ENCODE assay signal across 9 mouse cellular contexts in genomic region chr4:57143026-57143937, GRCm38 (mm10). TPM values are rescaled to one million over a fixed set of nuclear protein-coding genes. Genes with fewer than 3 reads are reported as not detected.
DNase-seq lines count a peak whose midpoint lies in the region; ATAC-seq lines count a peak whose summit lies in the region.
"Had no signal": no experiment of that assay in that cellular context is flagged by ENCODE, and none has a peak within 500 bp of the region (broad histone marks: within the 10 kb centered on the region; RNA-seq: fewer than 3 reads in every experiment).

Gene Epb41l4b, minus strand, starts transcription at chr4:57143437.

- under 1% methylated on average over 80 of the region's 142 CpGs for WGBS in forebrain, embryonic 16.5 days
- WGBS in large intestine, adult 2 months, result 7% methylated on average over 122 of the region's 142 CpGs

- H3K4me3 ChIP-seq in forebrain, embryonic 16.5 days (replicated peaks; ENCODE audit: low read length), result peak within 1 kb of the TSS; percentile 51

- H3K4me2 ChIP-seq in forebrain, embryonic 16.5 days (ENCODE audit: low read length), result peak within 1 kb of the TSS; percentile 63

- peak within 1 kb of the TSS; percentile 59 for H3K9ac ChIP-seq in forebrain, embryonic 16.5 days (replicated peaks; ENCODE audit: low read depth, low read length)

- H3K27ac ChIP-seq in forebrain, embryonic 16.5 days (ENCODE audit: low read length), result no peak within 1 kb of the TSS

- DNase-seq in heart, postnatal 14 days, result peak; percentile 86 to 88
- no peak for DNase-seq in large intestine, adult 2 months (ENCODE audit: low read depth, low spot score)
- DNase-seq in lung, adult 18-20 months, result peak; percentile 76 to 83
- DNase-seq in testis, postnatal 10 days (ENCODE audit: low spot score), result peak; percentile 91

- ATAC-seq in CD4-positive, CD25-positive, alpha-beta regulatory T cell, adult 4 months, result peak; percentile 85
- ATAC-seq in cerebellum, adult (ENCODE audit: insufficient number of reproducible peaks, low FRiP score, low TSS enrichment), result peak; percentile 43; the same call in 1 of the 2 replicates
- peak; percentile 93 for ATAC-seq in forebrain, embryonic 16.5 days
- ATAC-seq in neutrophil, adult 5-6 weeks (ENCODE audit: extremely low read depth, insufficient number of reproducible peaks, low FRiP score, poor library complexity, severe bottlenecking), result peak; percentile 77

- peaks cover 23% of the 10 kb centered on the region for H3K27me3 ChIP-seq in forebrain, embryonic 16.5 days (replicated peaks; ENCODE audit: control insufficient read depth, insufficient read depth, low read length)

- H3K9me3 ChIP-seq in forebrain, embryonic 16.5 days (ENCODE audit: control insufficient read depth, low read length), result no peaks in the 10 kb centered on the region

- intact Hi-C loops in heart, postnatal 14 days (cut with DNase I), result loop anchor here (1.0 kb wide), 2 partner anchors 78 to 126 kb away; no protein-coding TSS in a partner anchor

- no peaks in the 10 kb centered on the region for H3K36me3 ChIP-seq in forebrain, embryonic 16.5 days (ENCODE audit: control insufficient read depth, insufficient read depth)

- H3K4me1 ChIP-seq in forebrain, embryonic 16.5 days (replicated peaks; ENCODE audit: control insufficient read depth, insufficient read depth, low read length), result peaks cover 21% of the 10 kb centered on the region

RNA-seq across cellular contexts. Expression of gene Epb41l4b, which starts in this region (rescaled TPM):
- not detected for polyA plus RNA-seq in CD4-positive, CD25-positive, alpha-beta regulatory T cell, adult 4 months (2017; shearing (Covaris generic))
- 0.67 and 1.2 TPM in 2 replicates for polyA plus RNA-seq in forebrain, embryonic 16.5 days (2015; fragmentation: Nextera tagmentation; extraction: Ambion mirVana)
- total RNA-seq in heart, postnatal 14 days (2021), result 1 to 10 TPM; 4.3 to 4.9 TPM
- polyA plus RNA-seq in large intestine, adult 2 months (2012; rRNA removed), result 107 and 133 TPM in 2 replicates
- total RNA-seq in neutrophil, adult 5-6 weeks (2017), result 0.49 and 3.1 TPM in 2 replicates
- total RNA-seq: MEL had no signal

Comparison
In these comparisons a context has a peak if more than half of its experiments do, and no peak if none do; other contexts are left out.
1. RNA of gene Epb41l4b (polyA plus RNA-seq): 107 to 133 TPM in large intestine, adult 2 months; 0.67 to 1.2 TPM in forebrain, embryonic 16.5 days and not detected in CD4-positive, CD25-positive, alpha-beta regulatory T cell, adult 4 months; every median in the first group is over 10 times any median in the second.
2. Peak in ATAC-seq in CD4-positive, CD25-positive, alpha-beta regulatory T cell, adult 4 months; RNA of the gene not detected or under 1 TPM.
3. ATAC-seq: peak in every context shown above with its lines; median percentile 93 in forebrain, embryonic 16.5 days; 85 in CD4-positive, CD25-positive, alpha-beta regulatory T cell, adult 4 months; 77 in neutrophil, adult 5-6 weeks; 43 in cerebellum, adult.